Mouse (Mus musculus) adrenal gland, postnatal 10 days (tissue): ENCODE measurements around the gene Syngap1. TPM values are rescaled to one million over a fixed set of nuclear protein-coding genes. Genes with fewer than 3 reads are reported as not detected.
"Not testable (repeated sequence)": the region's sequence is repeated elsewhere in the genome, so short reads cannot be mapped to it uniquely, and the experiment has no call there.

Experiments used
- DNase-seq: peaks from one replicate; pipeline ENCODE4 v3.0.0; 2021; ENCODE audit warnings: mixed read lengths
- total RNA-seq, 2 experiments: library from RNA; stranded (reverse); gene quantifications; 2 replicates each; pipeline ENCODE4 v1.2.3; 2021

The Syngap1 gene
- total RNA-seq, 2 experiments from 2014 or later, result 15.7 to 21.6 TPM

- no peak for DNase-seq
Observed at GRCm38 (mm10) chr17:26956895-26957294, 15.8 kb downstream of the Syngap1 start.

GRCm38 (mm10) chr17:26957872-26958271, 16.8 kb downstream of the Syngap1 start:
- DNase-seq, result no peak

- DNase-seq, result no peak
Observed at GRCm38 (mm10) chr17:26958880-26959279, 17.8 kb downstream of the Syngap1 start.

- no peak for DNase-seq
Observed at GRCm38 (mm10) chr17:26959815-26960214, 18.8 kb downstream of the Syngap1 start.

- no peak for DNase-seq
Observed at GRCm38 (mm10) chr17:26961572-26962240, 20.7 kb downstream of the Syngap1 start.

GRCm38 (mm10) chr17:26966993-26967392, 25.9 kb downstream of the Syngap1 start:
- DNase-seq, result no peak

GRCm38 (mm10) chr17:26967477-26967876, 26.4 kb downstream of the Syngap1 start:
- DNase-seq, result no peak

GRCm38 (mm10) chr17:26968200-26968611, 27.2 kb downstream of the Syngap1 start:
- no peak for DNase-seq

- DNase-seq, result no peak
Observed at GRCm38 (mm10) chr17:26969257-26969656, 28.2 kb downstream of the Syngap1 start.

GRCm38 (mm10) chr17:26970221-26970620, 29.2 kb downstream of the Syngap1 start:
- DNase-seq, result no peak

- no peak for DNase-seq
Observed at GRCm38 (mm10) chr17:26971247-26971905, 30.3 kb downstream of the Syngap1 start.

- no peak for DNase-seq
Observed at GRCm38 (mm10) chr17:26972107-26972506, 31.1 kb downstream of the Syngap1 start.

- peak; percentile 98 for DNase-seq
Observed at GRCm38 (mm10) chr17:26972703-26973574, 31.9 kb downstream of the Syngap1 start, which contains the start of gene Zbtb9. Gene Zbtb9, plus strand, starts transcription at chr17:26973167.

- no peak for DNase-seq
Observed at GRCm38 (mm10) chr17:26974547-26974946, 33.5 kb downstream of the Syngap1 start.

GRCm38 (mm10) chr17:26975415-26975814, 34.4 kb downstream of the Syngap1 start:
- DNase-seq, result no peak

GRCm38 (mm10) chr17:26977354-26977753, 36.3 kb downstream of the Syngap1 start:
- DNase-seq, result not testable (repeated sequence)

- DNase-seq, result no peak
Observed at GRCm38 (mm10) chr17:26979426-26979825, 38.4 kb downstream of the Syngap1 start.

- DNase-seq, result no peak
Observed at GRCm38 (mm10) chr17:26981050-26981449, 40.0 kb downstream of the Syngap1 start.

GRCm38 (mm10) chr17:26983382-26983781, 42.3 kb downstream of the Syngap1 start:
- DNase-seq, result no peak

- no peak for DNase-seq
Observed at GRCm38 (mm10) chr17:26985503-26986179, 44.6 kb downstream of the Syngap1 start.

- DNase-seq, result no peak
Observed at GRCm38 (mm10) chr17:26990521-26990920, 49.5 kb downstream of the Syngap1 start.

GRCm38 (mm10) chr17:26994410-26994809, 53.4 kb downstream of the Syngap1 start:
- DNase-seq, result peak; percentile 86
